Mouse (Mus musculus): ENCODE measurements around the gene Ttc9b. TPM values are rescaled to one million over a fixed set of nuclear protein-coding genes. Genes with fewer than 3 reads are reported as not detected.
A peak's percentile ranks its signal among the peaks of the same experiment; 100 is the strongest.

Gene Ttc9b
- polyA plus RNA-seq, 1 experiment from 2014 or later = 12.6 TPM

DNA sequence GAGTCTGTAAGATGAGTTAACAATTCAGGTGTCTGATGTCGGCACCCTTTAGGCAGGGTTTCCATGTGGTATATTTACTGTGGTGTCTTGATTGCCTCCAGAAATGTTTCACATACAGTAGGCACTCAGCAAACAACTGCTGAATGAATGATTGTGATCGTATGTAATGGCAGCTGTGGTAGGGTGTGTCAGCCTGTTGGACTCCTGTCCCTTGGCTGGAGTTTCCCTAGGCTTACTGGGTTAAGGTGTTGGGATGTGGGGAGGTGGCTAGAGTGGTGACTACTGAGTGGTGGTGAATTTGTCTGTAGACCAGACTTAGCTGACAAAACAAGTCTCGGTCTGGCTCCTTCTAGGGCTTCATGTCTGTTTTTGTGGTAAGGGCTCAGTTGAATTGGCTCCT lies 43.3 kb upstream of the Ttc9b start:
- no peak overlapping the region for H3K27ac ChIP-seq (ENCODE audit: low read depth, low read length)
- no peaks in the 10 kb centered on the region; the same call in 1 of the 2 replicates for H3K36me3 ChIP-seq (ENCODE audit: control insufficient read depth, insufficient read depth, low read length)
- H3K4me3 ChIP-seq (ENCODE audit: low read depth, low read length) = no peak overlapping the region
- ATAC-seq (replicated peaks; ENCODE audit: low FRiP score) (no peak), DNase-seq (ENCODE audit: low spot score) (no peak)
- 93% methylated on average over 3 of the region's 3 CpGs for WGBS
- H3K9me3 ChIP-seq (ENCODE audit: control insufficient read depth, low read length) = no peaks in the 10 kb centered on the region
- H3K4me2 ChIP-seq (ENCODE audit: low read depth, low read length, severe bottlenecking) = no peak overlapping the region
- no peaks in the 10 kb centered on the region for H3K27me3 ChIP-seq (ENCODE audit: control insufficient read depth, insufficient read depth, low read length)
- H3K9ac ChIP-seq (ENCODE audit: low read length) = no peak overlapping the region
- peaks cover 2% of the 10 kb centered on the region; the same call in 1 of the 2 replicates for H3K4me1 ChIP-seq (replicated peaks; ENCODE audit: control insufficient read depth, insufficient read depth, low read length)

DNA sequence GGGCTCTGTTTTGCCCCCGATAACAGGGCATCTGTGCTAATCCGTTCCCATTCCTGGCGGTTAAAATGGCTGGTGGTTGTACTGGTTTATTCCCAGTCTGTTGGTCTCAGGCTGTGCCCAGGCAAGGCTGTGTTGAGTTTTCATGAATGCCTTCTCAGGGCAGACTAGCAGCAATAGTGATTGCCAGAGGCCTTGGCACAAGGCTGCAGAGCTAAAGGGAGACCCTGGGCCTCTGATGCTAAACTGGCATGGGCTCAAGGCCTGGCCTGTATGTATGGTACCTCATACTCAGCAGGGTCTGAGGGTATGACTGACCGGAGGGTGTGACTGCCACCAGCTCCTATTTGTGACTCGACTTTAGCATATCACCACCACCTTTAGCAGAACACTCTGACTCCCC lies 42.8 kb upstream of the Ttc9b start:
- no peak for DNase-seq (ENCODE audit: low spot score)

DNA sequence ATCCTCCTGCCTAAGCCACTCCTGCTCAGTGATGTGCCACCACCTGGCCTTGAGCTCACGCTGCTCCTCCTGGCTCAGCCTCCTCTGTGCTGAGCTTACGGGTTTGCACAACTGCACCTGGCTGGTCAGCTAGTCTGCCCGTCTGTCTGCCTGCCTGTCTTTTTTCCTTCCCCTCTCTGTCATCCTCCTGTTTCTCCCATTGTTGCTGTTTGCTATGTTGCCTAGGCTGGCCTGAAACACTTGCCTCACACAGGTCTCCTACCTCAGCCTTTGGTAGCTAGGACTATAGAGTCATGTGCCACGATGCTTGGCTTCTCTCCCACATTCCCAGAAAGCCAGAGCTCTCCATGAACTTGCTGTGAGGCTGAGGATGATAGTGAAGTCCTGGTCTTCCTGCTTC lies 40.8 kb upstream of the Ttc9b start:
- no peak for DNase-seq (ENCODE audit: low spot score)
- no peak overlapping the region for H3K4me3 ChIP-seq (ENCODE audit: low read depth, low read length)
- no peaks in the 10 kb centered on the region for H3K27me3 ChIP-seq (ENCODE audit: control insufficient read depth, insufficient read depth, low read length)
- H3K4me2 ChIP-seq (ENCODE audit: low read depth, low read length, severe bottlenecking) = no peak overlapping the region
- peaks cover 2% of the 10 kb centered on the region; the same call in 1 of the 2 replicates for H3K4me1 ChIP-seq (replicated peaks; ENCODE audit: control insufficient read depth, insufficient read depth, low read length)
- H3K9me3 ChIP-seq (ENCODE audit: control insufficient read depth, low read length) = no peaks in the 10 kb centered on the region
- no peak overlapping the region for H3K27ac ChIP-seq (ENCODE audit: low read depth, low read length)
- ATAC-seq (replicated peaks; ENCODE audit: low FRiP score) = no peak
- WGBS = 78% methylated on average over 4 of the region's 4 CpGs
- H3K36me3 ChIP-seq (ENCODE audit: control insufficient read depth, insufficient read depth, low read length) = no peaks in the 10 kb centered on the region; the same call in 1 of the 2 replicates
- H3K9ac ChIP-seq (ENCODE audit: low read length) = no peak overlapping the region

More for the DNA sequence above, 42.8 kb upstream of the Ttc9b start:
- Histone ChIP-seq H3K4me1 (replicated peaks; ENCODE audit: control insufficient read depth, insufficient read depth, low read length) (peaks cover 2% of the 10 kb centered on the region; the same call in 1 of the 2 replicates), H3K4me2 (ENCODE audit: low read depth, low read length, severe bottlenecking) (no peak overlapping the region), H3K9me3 (ENCODE audit: control insufficient read depth, low read length) (no peaks in the 10 kb centered on the region), H3K4me3 (ENCODE audit: low read depth, low read length) (no peak overlapping the region), H3K9ac (ENCODE audit: low read length) (no peak overlapping the region), H3K27ac (ENCODE audit: low read depth, low read length) (no peak overlapping the region), H3K36me3 (ENCODE audit: control insufficient read depth, insufficient read depth, low read length) (no peaks in the 10 kb centered on the region; the same call in 1 of the 2 replicates), H3K27me3 (ENCODE audit: control insufficient read depth, insufficient read depth, low read length) (no peaks in the 10 kb centered on the region)
- WGBS = 93% methylated on average over 5 of the region's 5 CpGs
- ATAC-seq (replicated peaks; ENCODE audit: low FRiP score) = no peak

- H3K4me1 ChIP-seq (replicated peaks; ENCODE audit: control insufficient read depth, insufficient read depth, low read length) = peaks cover 2% of the 10 kb centered on the region; the same call in 1 of the 2 replicates
- H3K27me3 ChIP-seq (ENCODE audit: control insufficient read depth, insufficient read depth, low read length) = no peaks in the 10 kb centered on the region
- DNase-seq (ENCODE audit: low spot score) = no peak
- H3K4me3 ChIP-seq (ENCODE audit: low read depth, low read length) = no peak overlapping the region
- peak; percentile 83 for ATAC-seq (replicated peaks; ENCODE audit: low FRiP score)
- no peak overlapping the region for H3K9ac ChIP-seq (ENCODE audit: low read length)
- peak overlapping the region; percentile 55 for H3K27ac ChIP-seq (ENCODE audit: low read depth, low read length)
- H3K9me3 ChIP-seq (ENCODE audit: control insufficient read depth, low read length) = no peaks in the 10 kb centered on the region
- no peak overlapping the region for H3K4me2 ChIP-seq (ENCODE audit: low read depth, low read length, severe bottlenecking)
- WGBS = 54% methylated on average over 8 of the region's 8 CpGs
- H3K36me3 ChIP-seq (ENCODE audit: control insufficient read depth, insufficient read depth, low read length) = no peaks in the 10 kb centered on the region; the same call in 1 of the 2 replicates
These were observed 39.8 kb upstream of the Ttc9b start for GRCm38 (mm10) chr7:27613751-27614499.

- no peak for DNase-seq (ENCODE audit: low spot score)
- WGBS = 86% methylated on average over 6 of the region's 6 CpGs
- H3K4me2 ChIP-seq (ENCODE audit: low read depth, low read length, severe bottlenecking) = no peak overlapping the region
- no peaks in the 10 kb centered on the region for H3K9me3 ChIP-seq (ENCODE audit: control insufficient read depth, low read length)
- no peak overlapping the region for H3K4me3 ChIP-seq (ENCODE audit: low read depth, low read length)
- peaks cover 4% of the 10 kb centered on the region for H3K36me3 ChIP-seq (ENCODE audit: control insufficient read depth, insufficient read depth, low read length)
- no peak for ATAC-seq (replicated peaks; ENCODE audit: low FRiP score)
- H3K4me1 ChIP-seq (replicated peaks; ENCODE audit: control insufficient read depth, insufficient read depth, low read length) = no peaks in the 10 kb centered on the region
- H3K9ac ChIP-seq (ENCODE audit: low read length) = no peak overlapping the region
- no peak overlapping the region for H3K27ac ChIP-seq (ENCODE audit: low read depth, low read length)
- H3K27me3 ChIP-seq (ENCODE audit: control insufficient read depth, insufficient read depth, low read length) = no peaks in the 10 kb centered on the region
These were observed 32.7 kb upstream of the Ttc9b start for GRCm38 (mm10) chr7:27621028-27621427.

DNA sequence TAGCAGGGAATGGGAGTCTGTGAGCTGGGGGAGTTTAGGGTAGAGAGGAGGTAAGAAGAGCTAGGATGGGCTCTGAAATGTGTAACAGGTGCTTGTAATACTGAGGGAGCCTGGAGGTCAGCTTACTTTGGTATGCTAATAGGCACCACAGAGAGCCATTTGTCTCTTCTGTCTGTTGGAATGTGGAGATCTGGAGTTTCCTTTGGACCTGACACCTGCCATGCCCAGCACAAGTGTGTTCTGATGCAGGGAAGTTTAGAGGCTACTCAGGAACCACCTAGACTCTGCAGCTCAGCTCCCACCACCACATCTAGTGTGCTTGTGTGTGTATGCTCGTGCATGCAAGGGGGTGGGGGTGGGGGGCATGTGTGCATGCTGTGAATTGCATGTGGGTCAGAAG lies 31.5 kb upstream of the Ttc9b start:
- H3K36me3 ChIP-seq (ENCODE audit: control insufficient read depth, insufficient read depth, low read length) = peaks cover 4% of the 10 kb centered on the region
- no peak overlapping the region for H3K4me3 ChIP-seq (ENCODE audit: low read depth, low read length)
- DNase-seq (ENCODE audit: low spot score) (no peak), ATAC-seq (replicated peaks; ENCODE audit: low FRiP score) (no peak)
- no peak overlapping the region for H3K4me2 ChIP-seq (ENCODE audit: low read depth, low read length, severe bottlenecking)
- H3K9ac ChIP-seq (ENCODE audit: low read length) = no peak overlapping the region
- no peaks in the 10 kb centered on the region for H3K9me3 ChIP-seq (ENCODE audit: control insufficient read depth, low read length)
- no peak overlapping the region for H3K27ac ChIP-seq (ENCODE audit: low read depth, low read length)
- 81% methylated on average over 1 of the region's 1 CpGs for WGBS
- H3K27me3 ChIP-seq (ENCODE audit: control insufficient read depth, insufficient read depth, low read length) = no peaks in the 10 kb centered on the region
- H3K4me1 ChIP-seq (replicated peaks; ENCODE audit: control insufficient read depth, insufficient read depth, low read length) = no peaks in the 10 kb centered on the region

DNA sequence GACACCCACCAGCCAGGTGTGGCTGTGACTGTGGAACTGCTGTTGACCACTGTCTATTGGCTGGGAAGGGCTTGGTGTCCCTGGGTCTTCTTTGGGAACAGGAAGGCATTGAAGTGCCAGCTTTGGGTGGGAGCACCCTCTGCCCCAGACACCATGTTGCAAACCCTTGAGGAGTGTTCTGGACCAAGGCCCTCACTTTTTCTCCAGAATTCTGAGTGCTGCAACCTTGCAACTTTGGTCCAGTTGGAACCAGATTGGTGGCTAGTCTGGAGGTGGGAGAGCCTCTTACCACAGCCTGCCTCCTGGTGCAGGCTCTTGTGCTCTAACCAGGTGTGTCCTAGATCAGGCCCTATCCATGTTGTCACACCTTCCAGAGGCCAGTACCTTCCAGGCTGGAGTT lies 28.7 kb upstream of the Ttc9b start:
- Histone ChIP-seq H3K36me3 (ENCODE audit: control insufficient read depth, insufficient read depth, low read length) (peaks cover 2% of the 10 kb centered on the region), H3K27ac (ENCODE audit: low read depth, low read length) (no peak overlapping the region), H3K9ac (ENCODE audit: low read length) (no peak overlapping the region), H3K4me2 (ENCODE audit: low read depth, low read length, severe bottlenecking) (no peak overlapping the region), H3K4me3 (ENCODE audit: low read depth, low read length) (no peak overlapping the region), H3K9me3 (ENCODE audit: control insufficient read depth, low read length) (no peaks in the 10 kb centered on the region), H3K4me1 (replicated peaks; ENCODE audit: control insufficient read depth, insufficient read depth, low read length) (no peaks in the 10 kb centered on the region), H3K27me3 (ENCODE audit: control insufficient read depth, insufficient read depth, low read length) (no peaks in the 10 kb centered on the region)
- ATAC-seq (replicated peaks; ENCODE audit: low FRiP score) (no peak), DNase-seq (ENCODE audit: low spot score) (no peak)

DNA sequence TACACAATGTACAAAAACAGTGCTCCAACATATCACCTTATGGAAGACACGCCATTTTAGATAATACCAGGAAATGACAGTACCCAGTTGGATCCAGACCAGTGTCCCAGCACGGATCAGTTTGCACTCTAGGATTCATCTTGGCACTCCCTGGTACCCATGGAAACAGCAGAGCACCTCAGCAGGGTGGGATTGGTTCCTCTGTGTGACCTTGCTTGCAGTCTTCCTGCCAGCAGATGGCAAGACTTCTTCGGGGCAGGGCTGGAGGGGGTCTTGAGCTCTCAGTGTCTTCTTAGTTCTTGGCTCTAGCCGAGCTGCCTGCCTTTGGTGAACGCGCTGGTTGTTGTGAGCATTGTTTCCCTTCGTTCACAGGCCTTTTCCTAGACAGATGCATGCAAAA lies 26.0 kb upstream of the Ttc9b start:
- Histone ChIP-seq H3K4me3 (ENCODE audit: low read depth, low read length) (no peak overlapping the region), H3K36me3 (ENCODE audit: control insufficient read depth, insufficient read depth, low read length) (peaks cover 2% of the 10 kb centered on the region), H3K27me3 (ENCODE audit: control insufficient read depth, insufficient read depth, low read length) (no peaks in the 10 kb centered on the region), H3K4me1 (replicated peaks; ENCODE audit: control insufficient read depth, insufficient read depth, low read length) (no peaks in the 10 kb centered on the region), H3K4me2 (ENCODE audit: low read depth, low read length, severe bottlenecking) (no peak overlapping the region), H3K9me3 (ENCODE audit: control insufficient read depth, low read length) (no peaks in the 10 kb centered on the region), H3K9ac (ENCODE audit: low read length) (no peak overlapping the region), H3K27ac (ENCODE audit: low read depth, low read length) (no peak overlapping the region)
- DNase-seq (ENCODE audit: low spot score) (no peak), ATAC-seq (replicated peaks; ENCODE audit: low FRiP score) (no peak)
- WGBS = 90% methylated on average over 7 of the region's 7 CpGs

DNA sequence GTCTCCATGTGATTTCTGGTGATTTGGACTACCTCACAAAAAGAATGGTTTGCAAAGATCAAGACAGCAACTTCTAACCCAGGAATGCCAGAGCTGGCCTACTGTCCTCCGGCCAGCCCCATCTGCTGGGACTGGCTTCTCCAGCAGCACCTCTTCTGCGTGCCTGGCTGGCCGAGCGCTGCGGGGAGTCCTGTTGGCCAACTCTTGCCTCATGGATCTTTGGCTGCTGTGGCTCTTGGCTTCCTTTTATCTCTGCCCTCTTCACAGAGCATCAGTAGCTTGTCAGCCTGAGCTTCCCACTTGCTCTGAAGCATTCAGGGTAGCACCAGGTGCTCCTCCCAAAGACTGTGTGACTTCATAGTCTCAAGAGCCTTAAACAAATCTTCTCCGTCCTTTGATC lies 25.5 kb upstream of the Ttc9b start:
- Histone ChIP-seq H3K27ac (ENCODE audit: low read depth, low read length) (no peak overlapping the region), H3K36me3 (ENCODE audit: control insufficient read depth, insufficient read depth, low read length) (peaks cover 2% of the 10 kb centered on the region)

More for the DNA sequence above, 25.5 kb upstream of the Ttc9b start:
- Histone ChIP-seq H3K27me3 (ENCODE audit: control insufficient read depth, insufficient read depth, low read length) (no peaks in the 10 kb centered on the region), H3K4me3 (ENCODE audit: low read depth, low read length) (no peak overlapping the region), H3K4me2 (ENCODE audit: low read depth, low read length, severe bottlenecking) (no peak overlapping the region), H3K9me3 (ENCODE audit: control insufficient read depth, low read length) (no peaks in the 10 kb centered on the region), H3K4me1 (replicated peaks; ENCODE audit: control insufficient read depth, insufficient read depth, low read length) (no peaks in the 10 kb centered on the region), H3K9ac (ENCODE audit: low read length) (no peak overlapping the region)
- DNase-seq (ENCODE audit: low spot score) = no peak
- no peak for ATAC-seq (replicated peaks; ENCODE audit: low FRiP score)
- WGBS = 95% methylated on average over 6 of the region's 6 CpGs

All from forebrain, embryonic 11.5 days (tissue).